Mouse (Mus musculus) bone marrow macrophage, adult 2 months (primary cell): ENCODE data around the gene Kazn.

Source experiments
- CTCF ChIP-seq: IDR thresholded peaks from 2 replicates; pipeline ENCODE4 v1.5.1; 2012; ENCODE audit warnings: low read depth, mild to moderate bottlenecking, low read length, moderate library complexity
- POLR2A ChIP-seq: IDR thresholded peaks from 2 replicates; pipeline ENCODE4 v1.6.1; 2012; ENCODE audit warnings: mild to moderate bottlenecking, low read depth, low read length, borderline replicate concordance

GRCm38 (mm10) chr4:142214532-142214931, 24.7 kb downstream of the Kazn start:
- no peak for TF ChIP-seq CTCF
- TF ChIP-seq POLR2A, result no peak
